In the genomic region with DNA sequence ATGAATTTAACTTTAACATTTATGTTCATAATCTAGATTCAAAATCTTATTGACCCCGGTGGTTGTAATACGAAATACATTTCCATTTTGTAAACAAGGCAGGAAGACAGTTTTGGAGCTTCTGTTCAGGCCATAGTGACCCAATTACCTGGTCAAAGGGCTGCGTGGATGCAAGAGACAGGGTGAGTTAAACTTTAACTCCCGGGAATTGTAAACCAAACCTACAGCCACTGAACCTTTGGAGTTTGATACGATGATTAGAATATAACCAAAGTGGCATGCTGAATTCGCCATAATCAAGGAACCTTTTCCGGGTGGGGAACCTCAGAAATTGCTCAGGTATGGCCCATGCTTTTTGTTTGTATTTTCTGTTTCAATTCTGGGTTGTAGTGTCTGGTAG, we compare ENCODE assay signal across 18 mouse cellular contexts. TPM values are rescaled to one million over a fixed set of nuclear protein-coding genes. Genes with fewer than 3 reads are reported as not detected.
DNase-seq lines count a peak whose midpoint lies in the region; ATAC-seq and TF ChIP-seq lines count a peak whose summit lies in the region.
"Had no signal": no experiment of that assay in that cellular context is flagged by ENCODE, and none has a peak within 500 bp of the region (broad histone marks: within the 10 kb centered on the region; RNA-seq: fewer than 3 reads in every experiment).

A gene (plus strand): TSS at position 244 of the 400 bp plus-strand sequence.

- H3K27ac ChIP-seq in kidney, embryonic 15.5 days, result no peak within 1 kb of the TSS
- H3K27ac ChIP-seq in liver, adult 2 months (replicated peaks; ENCODE audit: insufficient read depth, low read depth, low read length), result peak within 1 kb of the TSS; percentile 98
- no peak within 1 kb of the TSS for H3K27ac ChIP-seq in stomach, embryonic 16.5 days (ENCODE audit: low read length)
- no peak within 1 kb of the TSS for H3K27ac ChIP-seq in hindbrain, embryonic 14.5 days
- H3K27ac ChIP-seq: embryonic facial prominence, embryonic 13.5 days; midbrain, embryonic 12.5 days had no signal

- H3K9ac ChIP-seq in kidney, embryonic 15.5 days, result no peak within 1 kb of the TSS
- peak within 1 kb of the TSS; percentile 92 for H3K9ac ChIP-seq in liver, adult 2 months (ENCODE audit: low read depth, low read length)
- H3K9ac ChIP-seq in stomach, embryonic 16.5 days (ENCODE audit: low read length), result no peak within 1 kb of the TSS
- no peak within 1 kb of the TSS for H3K9ac ChIP-seq in hindbrain, embryonic 14.5 days
- H3K9ac ChIP-seq: embryonic facial prominence, embryonic 13.5 days; midbrain, embryonic 12.5 days had no signal

- H3K36me3 ChIP-seq in kidney, embryonic 15.5 days, result no peaks in the 10 kb centered on the region
- no peaks in the 10 kb centered on the region; the same call in 1 of the 2 replicates for H3K36me3 ChIP-seq in liver, adult 2 months (ENCODE audit: control insufficient read depth, insufficient read depth, low read length)
- H3K36me3 ChIP-seq in stomach, embryonic 16.5 days (ENCODE audit: control insufficient read depth, insufficient read depth, low read length), result no peaks in the 10 kb centered on the region
- no peaks in the 10 kb centered on the region for H3K36me3 ChIP-seq in hindbrain, embryonic 14.5 days (replicated peaks; ENCODE audit: control insufficient read depth, insufficient read depth)
- H3K36me3 ChIP-seq: embryonic facial prominence, embryonic 13.5 days; midbrain, embryonic 12.5 days had no signal

- no peak for TF ChIP-seq CTCF in liver, adult 2 months (IDR thresholded peaks at IDR 0.05; ENCODE audit: low read depth, low read length)

- H3K79me2 ChIP-seq in liver, adult 2 months (ENCODE audit: control insufficient read depth, insufficient read depth, low read length), result peaks cover 3% of the 10 kb centered on the region; the same call in 1 of the 2 replicates

- no peaks in the 10 kb centered on the region for H3K4me1 ChIP-seq in kidney, embryonic 15.5 days
- peaks cover 3% of the 10 kb centered on the region; the same call in 1 of the 2 replicates for H3K4me1 ChIP-seq in liver, adult 2 months (ENCODE audit: control insufficient read depth, insufficient read depth, low read length)
- no peaks in the 10 kb centered on the region for H3K4me1 ChIP-seq in stomach, embryonic 16.5 days (ENCODE audit: control insufficient read depth, insufficient read depth, low read length)
- H3K4me1 ChIP-seq in hindbrain, embryonic 14.5 days (replicated peaks; ENCODE audit: control insufficient read depth, insufficient read depth, low read length), result no peaks in the 10 kb centered on the region
- H3K4me1 ChIP-seq: embryonic facial prominence, embryonic 13.5 days; midbrain, embryonic 12.5 days had no signal

- peak; percentile 1 for DNase-seq in adrenal gland, adult 2 months
- no peak for DNase-seq in adrenal gland, postnatal 10 days
- DNase-seq in liver, adult 2 months (ENCODE audit: extremely low read depth, low read depth, low spot score), result peak; percentile 98
- DNase-seq in hindbrain, embryonic 14.5 days (ENCODE audit: low spot score), result no peak
- DNase-seq in lung, postnatal 4 days, result no peak
- no peak for DNase-seq in thymus, postnatal 4 days
- DNase-seq: gastrocnemius, postnatal 25 days; heart, postnatal 36 days; lung, adult 18-20 months had no signal

- ATAC-seq in kidney, embryonic 15.5 days (replicated peaks; ENCODE audit: low FRiP score), result no peak
- ATAC-seq in stomach, embryonic 16.5 days (ENCODE audit: insufficient read depth, low FRiP score), result no peak
- ATAC-seq in hindbrain, embryonic 14.5 days (ENCODE audit: low FRiP score), result no peak

- H3K4me2 ChIP-seq in kidney, embryonic 15.5 days, result no peak within 1 kb of the TSS
- H3K4me2 ChIP-seq in stomach, embryonic 16.5 days (ENCODE audit: low read depth, low read length), result no peak within 1 kb of the TSS
- H3K4me2 ChIP-seq in hindbrain, embryonic 14.5 days (replicated peaks), result no peak within 1 kb of the TSS
- H3K4me2 ChIP-seq: embryonic facial prominence, embryonic 13.5 days; heart, embryonic 11.5 days; midbrain, embryonic 12.5 days had no signal

- H3K27me3 ChIP-seq in kidney, embryonic 15.5 days, result no peaks in the 10 kb centered on the region
- H3K27me3 ChIP-seq in liver, adult 2 months (ENCODE audit: control insufficient read depth, insufficient read depth, low read length), result no peaks in the 10 kb centered on the region
- H3K27me3 ChIP-seq in stomach, embryonic 16.5 days (ENCODE audit: control insufficient read depth, insufficient read depth, low read length), result no peaks in the 10 kb centered on the region
- no peaks in the 10 kb centered on the region for H3K27me3 ChIP-seq in hindbrain, embryonic 14.5 days (ENCODE audit: control insufficient read depth, insufficient read depth, low read length)
- H3K27me3 ChIP-seq: CH12.LX; embryonic facial prominence, embryonic 13.5 days; midbrain, embryonic 12.5 days had no signal

- H3K9me3 ChIP-seq in kidney, embryonic 15.5 days (replicated peaks), result no peaks in the 10 kb centered on the region
- no peaks in the 10 kb centered on the region for H3K9me3 ChIP-seq in stomach, embryonic 16.5 days (replicated peaks; ENCODE audit: control insufficient read depth, low read length)
- H3K9me3 ChIP-seq in hindbrain, embryonic 14.5 days (ENCODE audit: control insufficient read depth, low read length), result no peaks in the 10 kb centered on the region
- H3K9me3 ChIP-seq: embryonic facial prominence, embryonic 13.5 days; midbrain, embryonic 12.5 days had no signal

- peak within 1 kb of the TSS; percentile 13 for H3K4me3 ChIP-seq in kidney, embryonic 15.5 days (replicated peaks)
- peak within 1 kb of the TSS; percentile 61 for H3K4me3 ChIP-seq in liver, adult 2 months (ENCODE audit: insufficient read depth, low read depth, low read length)
- peak within 1 kb of the TSS; percentile 20 for H3K4me3 ChIP-seq in stomach, embryonic 16.5 days (replicated peaks; ENCODE audit: low read length)
- H3K4me3 ChIP-seq in hindbrain, embryonic 14.5 days (replicated peaks; ENCODE audit: low read length), result no peak within 1 kb of the TSS
- H3K4me3 ChIP-seq: embryonic facial prominence, embryonic 13.5 days; midbrain, embryonic 12.5 days had no signal

- TF ChIP-seq POLR2A in liver, adult 2 months (IDR thresholded peaks at IDR 0.05; ENCODE audit: extremely low read depth, insufficient read depth, low read length), result no peak

- 76% methylated on average over 7 of the region's 7 CpGs for WGBS in kidney, embryonic 15.5 days
- 23% methylated on average over 7 of the region's 7 CpGs for WGBS in liver, adult 2 months
- WGBS in stomach, embryonic 16.5 days, result 66% methylated on average over 7 of the region's 7 CpGs
- WGBS in hindbrain, embryonic 14.5 days, result 85% methylated on average over 7 of the region's 7 CpGs

RNA-seq across cellular contexts. Expression of the gene that starts here (rescaled TPM):
- under 1 TPM in 1 of 2 experiments, not detected in 1; 0.26 TPM for total RNA-seq in adrenal gland, adult 2 months (2021)
- 0.03 TPM in 1 of 2 replicates, not detected in the other for polyA plus RNA-seq in adrenal gland, adult 2 months (2012; rRNA removed)
- 10 to 100 TPM in 1 of 2 experiments, 1 to 10 TPM in 1; 5.6 to 13.7 TPM for total RNA-seq in adrenal gland, postnatal 10 days (2021)
- polyA plus RNA-seq in kidney, embryonic 15.5 days (2015; fragmentation: Nextera tagmentation; extraction: Ambion mirVana), result 1.8 and 2.2 TPM in 2 replicates
- 117 and 133 TPM in 2 replicates for total RNA-seq in liver, adult 2 months (2014; rRNA removed)
- 52.9 and 53.4 TPM in 2 replicates for polyA plus RNA-seq in liver, adult 2 months (2012; rRNA removed)
- 1.7 and 2.5 TPM in 2 replicates for polyA plus RNA-seq in stomach, embryonic 16.5 days (2015; fragmentation: Nextera tagmentation; extraction: Ambion mirVana)
- polyA plus RNA-seq in hindbrain, embryonic 14.5 days (2014; fragmentation: Nextera tagmentation; extraction: Ambion mirVana), result not detected in 2 replicates
- total RNA-seq: CH12.LX; gastrocnemius, postnatal 25 days; heart, postnatal 36 days; layer of hippocampus, postnatal 10 days; left cerebral cortex, postnatal 14 days had no signal
- polyA plus RNA-seq: embryonic facial prominence, embryonic 13.5 days; forebrain, embryonic 11.5 days; midbrain, embryonic 12.5 days had no signal

Comparison
In these comparisons a context has a peak if more than half of its experiments do, and no peak if none do; other contexts are left out.
1. RNA of the gene that starts here (polyA plus RNA-seq): 52.9 to 53.4 TPM in liver, adult 2 months; 1.7 to 2.5 TPM in stomach, embryonic 16.5 days, 1.8 to 2.2 TPM in kidney, embryonic 15.5 days, 0.03 TPM in adrenal gland, adult 2 months and not detected in hindbrain, embryonic 14.5 days; every median in the first group is over 10 times any median in the second.
2. Peak in DNase-seq in adrenal gland, adult 2 months; RNA of the gene not detected or under 1 TPM.